Mouse (Mus musculus): ENCODE results near the gene Syndig1.

Gene Syndig1

GRCm38 (mm10) chr2:149828911-149829310 lies at the start of gene Syndig1:
Gene Syndig1 (plus strand): TSS chr2:149829211.
- 77% methylated on average over 2 of the region's 2 CpGs for WGBS

DNA sequence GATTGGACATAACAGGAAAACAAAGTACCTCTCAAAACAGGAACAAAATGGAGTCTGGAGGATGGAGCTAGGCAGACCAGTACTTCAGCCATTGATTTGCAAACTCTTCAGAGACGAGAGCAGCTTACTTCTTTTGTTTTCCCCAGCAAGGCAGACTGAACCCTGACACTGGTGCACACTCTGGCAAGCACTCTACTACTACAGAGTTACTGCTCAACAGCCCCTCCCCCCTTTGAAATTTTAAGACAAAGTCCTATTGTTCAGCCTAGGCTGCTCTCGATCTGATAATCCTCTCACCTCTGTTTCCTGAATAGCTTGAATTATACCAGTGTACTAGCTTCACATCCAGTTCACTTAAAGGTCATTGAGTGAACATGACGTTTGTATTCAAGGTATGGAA lies 30.4 kb upstream of the Syndig1 start:
- 29% methylated on average over 3 of the region's 3 CpGs for WGBS

GRCm38 (mm10) chr2:149804599-149805140 lies 24.3 kb upstream of the Syndig1 start:
- 62% methylated on average over 3 of the region's 3 CpGs for WGBS

GRCm38 (mm10) chr2:149805256-149805655 lies 23.8 kb upstream of the Syndig1 start:
- 75% methylated on average over 2 of the region's 2 CpGs for WGBS

DNA sequence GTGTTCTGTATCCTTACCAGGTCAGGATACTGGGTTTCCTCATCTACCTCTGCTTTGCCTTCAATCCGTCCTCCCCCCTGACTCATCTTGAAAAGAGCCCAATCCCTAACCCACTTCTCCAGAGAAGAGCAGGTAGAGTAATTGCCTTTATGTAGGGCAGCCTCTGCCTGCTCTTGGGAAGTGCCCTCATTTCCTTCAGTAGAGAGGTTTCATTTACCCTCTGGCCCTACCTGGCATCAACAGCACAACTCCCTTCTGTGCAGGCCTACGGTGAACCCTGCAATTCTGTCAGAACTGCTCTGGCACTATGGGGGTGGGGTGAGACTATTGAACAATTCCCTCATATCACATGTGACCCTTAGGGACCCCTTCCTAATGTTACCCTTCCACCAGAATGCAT lies 16.1 kb upstream of the Syndig1 start:
- WGBS: 88% methylated on average over 2 of the region's 2 CpGs

GRCm38 (mm10) chr2:149818395-149818794 lies 10.6 kb upstream of the Syndig1 start:
- 54% methylated on average over 3 of the region's 3 CpGs for WGBS

DNA sequence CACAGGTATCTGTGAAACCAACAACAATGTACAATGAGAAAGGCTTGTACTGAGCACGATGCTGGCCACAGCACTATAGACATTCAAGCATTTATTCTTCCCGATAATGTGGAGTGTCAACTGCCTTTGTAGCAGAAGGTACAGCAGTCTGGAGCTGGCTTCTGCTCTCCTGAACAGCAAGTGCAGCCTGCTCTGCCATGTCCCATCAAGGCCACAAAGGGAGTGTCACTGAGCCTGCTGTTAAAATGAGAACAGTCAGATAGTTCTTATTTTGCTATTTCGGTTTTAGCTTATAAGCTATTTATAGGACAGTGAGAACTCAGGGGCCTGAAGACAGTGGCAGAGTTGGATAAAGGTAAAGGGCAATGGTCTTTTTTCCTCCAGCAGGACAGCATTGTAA lies 9.3 kb upstream of the Syndig1 start:
- 71% methylated on average over 3 of the region's 3 CpGs for WGBS

DNA sequence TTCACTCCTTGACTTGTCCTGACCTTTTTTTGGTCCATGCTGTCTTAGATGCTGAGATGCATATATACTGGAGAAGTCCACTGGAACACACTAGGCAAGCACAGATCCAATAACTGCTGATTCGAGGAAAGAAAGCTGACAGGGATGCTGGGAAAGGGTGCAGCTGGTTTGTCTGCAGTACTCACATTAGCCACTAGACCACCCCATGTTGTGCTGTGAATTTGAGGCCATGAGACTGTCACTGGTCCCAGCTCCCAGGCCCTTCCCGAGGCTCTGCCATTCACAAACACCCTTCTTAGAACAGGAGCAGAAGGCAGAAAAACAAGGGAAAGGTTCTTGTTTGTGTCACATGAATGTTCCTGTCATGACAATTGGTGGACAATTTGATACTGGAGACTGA lies 8.8 kb upstream of the Syndig1 start:
- 38% methylated on average over 2 of the region's 2 CpGs for WGBS

DNA sequence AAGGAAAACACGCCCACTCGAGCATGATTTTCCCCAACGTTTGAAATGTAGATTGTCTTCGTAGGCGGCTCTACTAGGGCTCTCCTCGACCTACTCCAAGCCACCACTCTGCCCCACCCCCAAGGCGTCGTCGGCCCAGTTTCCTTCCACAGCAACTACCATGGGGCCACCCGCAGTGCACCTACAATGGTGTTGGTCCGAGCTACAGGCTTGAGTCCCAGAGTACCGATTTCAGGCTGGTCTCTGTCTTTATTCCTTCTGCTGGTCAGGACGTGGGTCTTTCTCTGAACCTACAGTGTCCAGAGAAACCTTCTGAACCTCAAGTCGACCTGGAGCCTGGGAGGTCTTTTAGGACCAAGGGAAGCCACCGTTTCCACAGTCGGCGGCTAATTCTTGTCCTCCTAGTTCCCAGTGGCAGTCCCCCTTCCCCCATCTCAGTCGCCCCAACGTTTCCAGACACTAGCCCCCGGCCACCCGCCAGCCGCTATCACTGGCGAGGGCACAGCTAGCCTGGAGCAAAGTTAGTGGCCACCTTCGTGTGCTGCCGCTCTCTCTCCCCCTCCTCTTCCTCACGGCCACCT lies 1.0 kb downstream of the Syndig1 start:
- 4% methylated on average over 26 of the region's 26 CpGs for WGBS

DNA sequence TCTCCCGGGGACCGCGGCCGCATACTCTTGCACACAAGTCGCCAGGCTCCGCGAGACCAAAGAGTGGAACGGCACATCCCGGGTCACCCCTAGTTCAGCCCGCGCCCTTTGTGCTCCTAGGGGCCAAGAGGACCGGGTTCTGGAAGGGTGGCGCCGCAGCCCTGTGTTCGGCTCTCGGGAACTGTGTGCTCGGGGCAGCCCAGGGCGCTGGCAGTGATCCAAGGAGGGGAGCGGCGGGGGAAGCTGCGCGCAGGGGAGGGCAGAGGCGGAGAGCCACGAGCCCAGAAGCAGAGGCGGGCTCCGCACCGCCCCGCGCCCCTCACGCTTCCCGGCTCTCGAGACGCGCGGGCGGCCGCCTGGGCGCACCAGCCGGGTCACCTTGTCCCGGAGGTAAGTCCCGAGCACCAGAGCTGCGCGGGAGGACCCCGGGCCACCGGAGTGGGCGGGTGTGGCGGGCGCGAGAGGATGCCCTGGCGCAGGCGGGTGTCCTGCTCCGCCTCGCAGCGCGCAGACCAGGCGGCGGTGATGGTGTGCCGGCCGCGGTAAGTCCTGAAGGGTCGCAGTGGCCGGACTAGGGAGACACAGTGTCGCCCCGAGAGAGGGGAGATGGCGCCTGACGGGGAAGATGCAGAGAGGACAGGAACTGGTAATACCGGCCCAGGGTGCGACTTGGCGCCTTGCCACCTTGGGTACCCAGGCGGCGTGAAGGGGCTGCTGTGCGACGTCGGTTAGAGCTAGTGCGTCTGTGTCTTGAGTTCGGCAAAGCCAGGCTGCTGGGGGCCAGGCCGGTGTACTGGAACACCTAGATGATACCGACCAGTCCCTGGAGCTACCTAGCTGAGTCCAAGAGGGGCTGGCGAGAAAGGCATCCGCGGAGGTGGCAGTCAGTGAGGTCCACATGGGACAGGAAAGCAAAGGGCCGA lies 1.8 kb downstream of the Syndig1 start, which contains the start of gene C530025M09Rik:
Gene C530025M09Rik, minus strand, starts transcription at position 678 of the 923 bp plus-strand sequence.
- WGBS: under 1% methylated on average over 80 of the region's 82 CpGs

GRCm38 (mm10) chr2:149831459-149832245 lies 2.6 kb downstream of the Syndig1 start:
- WGBS: 2% methylated on average over 29 of the region's 29 CpGs

DNA sequence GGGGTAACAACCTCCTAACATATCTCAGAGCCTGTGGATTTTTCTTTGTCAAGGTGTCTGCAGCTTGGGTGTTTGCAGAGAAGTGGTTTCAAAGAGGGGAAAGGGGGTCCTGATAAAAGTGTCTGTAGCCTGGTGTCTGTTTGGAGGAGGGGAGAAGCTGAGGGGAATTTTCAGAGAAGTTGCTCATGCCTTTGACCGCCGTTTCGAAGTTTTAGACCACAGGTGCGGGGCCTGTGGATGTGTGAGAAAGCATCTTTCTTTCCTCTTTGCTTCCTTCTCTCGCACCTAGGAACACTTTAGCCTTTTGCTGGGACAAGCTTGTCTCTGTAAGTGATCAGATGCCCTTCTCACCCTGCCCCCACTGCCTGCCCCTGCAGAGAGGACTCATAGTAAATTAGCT lies 3.3 kb downstream of the Syndig1 start:
- WGBS: 28% methylated on average over 5 of the region's 5 CpGs

GRCm38 (mm10) chr2:149835091-149835490 lies 6.1 kb downstream of the Syndig1 start:
- 85% methylated on average over 1 of the region's 1 CpGs for WGBS

DNA sequence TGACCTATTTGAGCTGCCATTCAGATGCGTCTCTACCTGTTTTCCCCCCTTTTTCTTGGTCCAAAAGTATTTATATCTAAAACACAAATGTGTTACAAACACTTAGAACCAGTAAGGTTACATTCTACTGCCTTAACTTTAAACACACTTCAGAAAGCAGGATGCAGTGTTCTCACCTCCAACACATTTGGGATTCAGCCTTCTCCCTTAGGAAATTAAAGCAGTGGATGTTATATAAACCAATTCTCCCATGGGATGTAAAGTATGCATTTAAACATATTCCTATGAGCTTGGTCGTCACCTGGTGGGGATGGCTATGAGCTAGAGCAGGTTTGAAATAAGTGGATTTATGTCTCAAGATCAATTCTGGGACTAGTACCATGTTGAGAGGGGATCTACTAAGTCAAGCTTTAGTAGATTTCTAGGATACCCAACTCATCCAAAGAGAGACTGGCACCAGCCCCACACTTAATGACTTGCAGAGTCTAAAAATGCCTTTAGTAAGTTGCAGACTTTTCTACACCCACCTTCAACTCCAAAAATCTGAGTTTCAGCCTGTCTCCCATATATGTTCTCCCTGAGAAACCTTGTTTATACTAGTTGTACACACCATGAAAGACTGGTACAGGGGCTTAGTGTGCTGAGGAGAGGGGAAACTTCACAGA lies 7.6 kb downstream of the Syndig1 start:
- 39% methylated on average over 2 of the region's 2 CpGs for WGBS

DNA sequence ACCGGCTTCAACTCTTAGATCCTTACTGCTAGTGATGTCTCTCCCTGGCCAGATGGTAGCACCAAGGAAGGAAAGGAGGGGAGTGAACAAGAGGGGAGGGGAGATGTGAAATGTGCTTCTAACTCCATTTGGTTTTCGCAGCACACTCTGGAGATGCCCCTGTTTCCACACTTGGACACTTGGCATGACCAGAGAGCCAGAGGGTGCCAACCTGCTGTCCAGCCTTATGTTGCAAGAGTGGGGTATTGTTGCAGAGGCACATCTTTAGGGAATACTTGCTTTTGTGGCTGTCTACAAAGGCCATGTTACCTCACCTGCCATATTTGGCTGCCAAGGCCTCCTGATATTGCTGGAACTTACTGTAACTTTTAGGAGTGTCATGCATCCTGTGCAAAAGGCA lies 10.7 kb downstream of the Syndig1 start:
- WGBS: 70% methylated on average over 2 of the region's 2 CpGs

DNA sequence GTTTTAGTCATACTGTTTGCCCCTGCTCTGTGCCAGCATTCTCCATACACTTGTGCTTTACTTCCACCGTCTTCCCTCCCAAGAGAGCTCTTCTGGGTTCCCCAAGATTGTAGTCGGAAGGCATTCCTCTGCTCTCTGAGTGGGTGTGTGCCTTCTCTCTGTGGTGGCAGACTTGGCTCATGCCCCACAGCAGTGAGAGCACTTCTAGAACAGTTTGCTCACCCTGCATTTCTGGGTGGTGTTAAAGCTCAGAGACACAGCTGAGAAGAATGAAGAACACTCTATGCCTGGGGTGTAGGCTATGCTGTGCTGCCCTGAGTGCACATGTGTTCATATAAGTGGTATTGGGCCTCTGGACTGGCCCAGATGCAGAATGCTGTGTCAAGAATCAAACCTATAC lies 15.6 kb downstream of the Syndig1 start:
- 43% methylated on average over 2 of the region's 2 CpGs for WGBS

DNA sequence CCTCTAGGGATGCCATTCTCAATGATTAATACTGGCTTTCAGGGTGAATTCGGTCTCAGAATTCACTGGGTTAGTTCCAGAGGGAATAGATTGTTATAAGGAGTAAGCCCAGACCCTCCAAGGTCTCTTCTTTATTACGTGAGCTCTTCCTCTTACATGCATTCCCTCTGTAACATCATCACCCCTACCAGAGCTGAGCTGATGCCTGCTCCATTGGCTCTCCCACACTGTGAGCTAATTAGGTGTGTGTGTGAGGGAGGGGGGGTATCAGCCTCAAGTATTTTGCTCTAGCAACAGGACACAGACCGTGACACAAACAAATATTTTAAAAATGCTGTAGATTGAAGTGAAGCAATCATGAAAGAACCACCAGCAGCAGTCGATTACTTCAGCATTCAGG lies 19.8 kb downstream of the Syndig1 start:
- WGBS: 70% methylated on average over 4 of the region's 4 CpGs

DNA sequence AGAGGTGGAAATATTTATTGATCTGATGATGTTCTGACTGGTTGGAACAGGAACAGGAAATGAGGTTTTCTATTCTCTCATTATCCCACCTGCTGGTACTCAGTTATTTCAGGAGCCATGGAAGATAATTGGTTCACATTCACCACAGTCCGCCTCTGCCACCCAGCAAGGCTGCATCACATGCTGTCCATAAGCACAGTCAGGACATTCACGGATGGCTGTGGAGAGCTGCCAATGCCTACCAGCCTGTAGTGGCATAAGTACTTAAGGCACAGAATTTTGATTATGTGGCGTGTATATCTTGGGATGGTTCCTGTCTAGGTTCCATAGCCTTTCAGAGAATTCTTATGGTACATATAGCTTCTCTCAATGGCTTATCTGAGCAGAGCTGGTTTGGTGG lies 32.0 kb downstream of the Syndig1 start:
- WGBS: 61% methylated on average over 3 of the region's 3 CpGs

DNA sequence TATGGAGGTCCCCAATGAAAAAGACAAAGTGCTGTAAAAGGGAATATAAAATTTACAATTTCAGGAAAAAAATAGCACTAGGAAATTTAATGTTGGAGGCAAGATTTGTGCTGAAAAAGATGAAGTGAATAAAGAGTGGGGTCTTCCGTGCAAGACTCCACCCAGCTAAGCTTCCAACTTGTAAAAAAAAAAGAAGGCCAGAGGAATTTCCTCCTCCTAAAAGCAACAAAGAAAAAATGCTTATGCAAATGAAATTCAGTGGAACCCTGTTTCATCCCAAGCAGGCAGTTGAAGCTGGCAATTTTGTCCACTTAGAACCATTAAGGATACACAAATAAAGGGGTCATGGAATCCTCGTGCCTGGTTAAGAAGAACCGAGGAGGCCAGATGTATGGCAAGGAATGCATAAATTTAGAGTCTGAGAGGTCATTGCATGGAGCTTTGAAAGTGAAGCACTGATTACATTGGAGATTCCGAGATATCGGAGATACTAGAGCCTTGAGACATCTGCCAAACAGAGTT lies 37.0 kb downstream of the Syndig1 start:
- WGBS: 74% methylated on average over 5 of the region's 5 CpGs

DNA sequence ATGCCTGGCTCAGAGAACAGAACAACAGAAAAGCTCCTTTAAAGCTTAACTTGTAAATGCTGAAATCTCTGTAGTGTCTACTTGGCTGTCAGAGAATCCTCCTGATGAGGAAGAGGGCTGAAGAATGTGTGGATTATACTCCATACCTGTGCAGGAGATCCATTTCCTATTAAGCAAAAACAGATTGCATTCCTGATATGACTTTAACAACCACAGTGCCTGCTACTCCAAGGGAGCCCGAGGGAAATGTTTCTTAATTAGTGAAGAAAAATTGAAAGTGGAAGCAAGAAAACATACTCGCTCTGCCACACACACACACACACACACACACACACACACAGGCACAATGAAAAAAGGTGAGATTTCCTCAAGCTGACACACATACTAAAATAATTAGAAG lies 41.5 kb downstream of the Syndig1 start:
- 20% methylated on average over 2 of the region's 2 CpGs for WGBS

GRCm38 (mm10) chr2:149872496-149872895 lies 43.5 kb downstream of the Syndig1 start:
- WGBS: 49% methylated on average over 4 of the region's 4 CpGs
